Mouse (Mus musculus): ENCODE results near the gene Slc25a41.

GRCm38 (mm10) chr17:57062011-57062521, 20.6 kb upstream of the Slc25a41 start:
- TF ChIP-seq CTCF (IDR thresholded peaks at IDR 0.05; ENCODE audit: insufficient read depth, low read length) (no peak), POLR2A (IDR thresholded peaks at IDR 0.05; ENCODE audit: borderline replicate concordance, extremely low read depth, low read depth, low read length) (peak; percentile 55; the same call in 1 of the 2 replicates)

Data from lung, adult 2 months (tissue).